Mouse (Mus musculus) embryo, embryonic 9.5 days (tissue): ENCODE measurements around the gene Csf3r.
"Not testable (repeated sequence)": the region's sequence is repeated elsewhere in the genome, so short reads cannot be mapped to it uniquely, and the experiment has no call there.

Experiments
- DNase-seq: peaks from one replicate; pipeline ENCODE4 v3.0.0-alpha.2; 2017; ENCODE audit errors: extremely low spot score

Csf3r gene

DNA sequence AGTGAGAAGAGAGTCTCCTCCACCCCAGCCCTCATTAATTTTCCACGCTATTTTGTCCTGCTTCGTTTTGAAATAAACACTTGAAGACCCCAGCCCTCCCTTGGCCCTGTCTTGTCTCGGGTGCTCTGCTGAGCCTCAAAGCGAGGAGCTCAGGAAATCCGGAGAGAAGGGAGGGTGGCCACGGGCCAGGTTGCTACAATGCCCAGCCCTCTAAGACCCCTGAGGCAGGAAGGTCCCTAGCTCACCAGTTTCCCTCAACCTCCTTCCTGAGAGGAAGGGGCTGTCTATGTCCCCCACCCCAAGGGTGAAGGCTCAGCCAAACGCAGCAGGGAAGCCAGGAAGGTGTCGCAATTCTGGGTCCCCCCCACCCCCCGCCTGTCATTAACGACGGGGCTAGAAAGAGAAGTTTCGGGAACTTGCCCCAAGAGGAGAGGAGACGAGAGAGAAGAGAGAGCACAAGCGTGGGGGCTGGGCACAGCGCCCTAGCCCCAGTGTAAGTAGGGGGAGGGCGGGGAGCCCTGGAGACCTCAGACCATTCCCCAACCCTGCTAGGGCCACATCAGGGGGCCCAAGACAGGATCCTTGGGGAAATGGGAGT is at the start of gene Csf3r:
Csf3r (plus strand) TSS at position 248 of the 598 bp plus-strand sequence.
- DNase-seq, result no peak

- DNase-seq, result no peak
Observed at GRCm38 (mm10) chr4:125977768-125978167, 46.6 kb upstream of the Csf3r start.

DNA sequence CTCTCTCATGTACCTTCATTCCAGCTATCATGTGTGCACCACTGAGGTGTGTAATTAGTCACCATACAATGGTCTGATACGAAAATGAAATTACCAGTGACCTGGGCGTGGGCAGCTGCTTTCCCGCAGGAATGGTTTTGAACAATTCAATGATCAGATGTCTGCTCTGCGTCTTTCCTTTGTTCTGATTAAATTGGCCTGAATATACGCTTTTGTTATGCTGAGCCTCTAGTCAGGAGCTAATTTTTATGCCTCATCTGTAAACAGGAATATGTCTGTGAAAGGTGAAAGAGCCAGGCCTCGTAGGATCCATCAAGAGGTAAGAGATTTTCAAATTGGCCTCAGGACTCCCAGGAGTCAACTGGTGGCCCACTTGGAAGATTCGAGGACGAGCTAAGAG is 41.1 kb upstream of the Csf3r start:
- DNase-seq, result no peak

- not testable (repeated sequence) for DNase-seq
Observed at GRCm38 (mm10) chr4:125985703-125986102, 38.6 kb upstream of the Csf3r start.

DNA sequence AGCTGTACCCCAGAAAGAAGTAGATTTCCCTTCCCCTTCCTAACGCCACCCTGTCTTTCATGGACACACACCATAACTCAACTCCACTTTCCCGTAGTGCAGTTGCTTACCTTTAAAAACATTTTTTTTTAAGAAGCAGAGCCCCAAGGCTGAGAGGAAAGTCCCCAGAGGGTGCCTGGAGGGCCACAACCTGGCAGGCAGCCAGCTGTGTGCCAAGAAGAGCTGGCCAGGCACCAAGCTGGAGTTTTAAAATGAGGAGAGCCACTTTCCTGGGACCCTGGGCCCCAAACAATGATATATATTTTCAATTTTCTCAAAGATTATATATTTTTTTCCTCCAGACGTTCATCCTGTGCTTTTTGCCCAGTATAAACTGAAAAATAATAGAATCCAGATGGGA is 37.3 kb upstream of the Csf3r start:
- no peak for DNase-seq

DNA sequence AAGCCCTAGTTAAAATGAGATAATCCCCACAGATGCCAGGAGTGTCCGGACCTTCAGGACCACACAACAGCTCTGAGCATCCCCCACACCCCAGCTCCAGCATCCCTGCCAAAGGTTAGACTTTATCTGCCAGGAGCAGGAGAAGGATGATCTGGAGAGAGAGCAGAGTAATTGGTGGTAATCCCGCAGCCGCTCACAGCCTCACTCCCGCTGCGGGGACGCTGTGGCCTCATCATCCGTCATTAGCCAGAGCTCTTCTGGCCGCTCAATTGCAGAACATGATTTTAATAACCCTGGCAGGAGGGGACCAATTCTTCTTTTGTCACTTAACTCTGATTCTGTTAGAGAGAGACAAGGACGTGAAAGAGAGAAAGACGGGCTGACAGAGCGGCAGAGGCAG is 35.3 kb upstream of the Csf3r start:
- no peak for DNase-seq

GRCm38 (mm10) chr4:125990143-125990542 is 34.2 kb upstream of the Csf3r start:
- DNase-seq, result peak; percentile 78

DNA sequence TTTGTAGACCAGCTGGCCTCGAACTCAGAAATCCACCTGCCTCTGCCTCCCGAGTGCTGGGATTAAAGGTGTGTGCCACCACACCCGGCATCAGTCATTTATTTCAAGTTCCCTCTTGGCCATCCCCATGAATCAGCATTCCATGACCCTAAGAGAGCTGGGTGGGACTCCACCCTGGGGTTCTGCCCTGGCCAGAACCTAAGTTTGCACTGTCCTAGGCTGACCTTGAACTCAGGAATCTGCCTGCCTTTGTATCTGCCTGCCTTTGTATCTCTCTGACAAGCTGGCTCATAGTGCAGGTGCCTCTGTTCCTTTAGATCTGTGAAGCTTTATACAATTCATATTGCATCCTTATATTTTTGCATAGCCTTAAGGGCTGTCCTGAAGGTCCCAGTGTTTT is 32.1 kb upstream of the Csf3r start:
- DNase-seq, result no peak

- DNase-seq, result no peak
Observed at GRCm38 (mm10) chr4:125992906-125993305, 31.4 kb upstream of the Csf3r start.

DNA sequence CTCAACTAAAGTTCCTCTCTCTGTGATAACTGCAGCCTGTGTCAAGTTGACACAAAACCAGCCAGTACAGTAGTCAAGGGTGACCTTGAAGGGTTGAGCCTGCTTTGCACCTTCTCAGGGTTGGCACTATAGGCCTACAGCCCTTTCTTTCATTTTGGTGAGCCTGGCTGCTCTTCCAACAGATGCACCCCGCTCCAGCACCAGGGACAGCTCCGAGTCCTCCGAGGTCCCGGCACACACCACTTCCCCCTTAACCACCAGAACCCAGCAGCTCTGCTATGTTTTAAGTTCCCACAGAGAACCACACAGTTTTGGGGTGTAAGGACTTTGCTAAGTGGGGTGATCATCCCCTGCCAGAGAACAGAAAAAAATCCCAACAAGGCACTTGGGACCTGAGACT is 27.8 kb upstream of the Csf3r start:
- peak; percentile 22 for DNase-seq

- DNase-seq, result no peak
Observed at GRCm38 (mm10) chr4:125997826-125998225, 26.5 kb upstream of the Csf3r start.

GRCm38 (mm10) chr4:126001311-126002199 is 22.8 kb upstream of the Csf3r start:
- no peak for DNase-seq

- no peak for DNase-seq
Observed at GRCm38 (mm10) chr4:126017676-126018332, 6.5 kb upstream of the Csf3r start.

- no peak for DNase-seq
Observed at GRCm38 (mm10) chr4:126018966-126019538, 5.3 kb upstream of the Csf3r start.

GRCm38 (mm10) chr4:126025801-126026200 is 1.5 kb downstream of the Csf3r start:
- no peak for DNase-seq

DNA sequence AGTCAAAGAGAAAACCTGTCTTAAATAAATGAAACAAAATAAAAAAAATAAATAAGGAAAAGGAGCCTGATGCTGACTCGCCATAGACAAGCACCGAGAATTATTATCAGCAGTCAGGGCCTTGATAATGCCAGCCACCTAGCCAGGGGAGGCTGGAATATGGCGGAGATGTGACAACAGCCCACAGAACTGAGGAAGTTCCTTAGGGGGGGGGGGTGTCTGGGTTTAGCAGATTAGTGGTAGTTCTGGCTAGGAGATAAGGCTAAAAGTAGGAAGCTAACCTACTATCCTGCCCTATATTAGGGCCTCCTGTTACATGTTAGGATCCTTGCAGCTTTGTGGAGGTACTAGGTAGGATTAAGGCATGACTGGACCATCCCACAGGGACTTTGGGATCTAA is 3.6 kb downstream of the Csf3r start:
- no peak for DNase-seq

DNA sequence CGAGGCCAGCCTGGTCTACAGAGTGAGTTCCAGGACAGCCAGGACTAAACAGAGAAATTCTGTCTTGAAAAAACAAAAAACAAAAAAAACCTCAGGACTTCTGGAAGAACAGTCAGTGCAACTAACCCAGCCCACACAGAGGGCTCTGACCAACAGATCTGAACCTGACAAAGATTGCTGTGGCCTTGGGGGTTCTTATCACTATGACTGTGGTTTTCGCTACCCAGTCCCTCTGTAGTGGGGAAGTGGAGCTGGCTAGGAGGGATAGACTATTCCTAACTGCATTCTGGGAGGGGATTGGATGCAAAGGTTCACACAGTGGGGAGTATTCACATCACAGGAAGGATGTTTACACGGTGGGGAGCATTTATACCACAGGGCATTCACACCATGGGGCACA is 4.7 kb downstream of the Csf3r start:
- DNase-seq, result no peak

DNA sequence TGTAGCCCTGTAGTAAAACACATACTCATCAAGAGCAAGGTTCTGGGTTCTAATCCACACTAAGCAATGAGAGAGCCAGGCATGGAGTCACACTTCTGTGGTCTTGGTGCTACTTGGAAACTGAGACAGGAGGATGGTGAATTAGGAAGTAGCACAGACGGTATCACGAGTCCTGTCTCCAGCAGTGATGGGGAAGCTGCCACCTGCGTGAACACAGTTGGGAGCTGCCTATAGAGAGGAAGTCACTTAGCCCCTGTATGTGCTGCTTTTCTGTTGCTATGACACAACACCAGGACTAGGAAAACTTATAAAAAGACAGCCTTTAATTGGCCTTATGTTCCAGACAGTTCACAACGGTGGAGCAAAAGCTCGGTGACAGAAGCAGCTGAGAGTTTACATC is 6.4 kb downstream of the Csf3r start:
- no peak for DNase-seq

DNA sequence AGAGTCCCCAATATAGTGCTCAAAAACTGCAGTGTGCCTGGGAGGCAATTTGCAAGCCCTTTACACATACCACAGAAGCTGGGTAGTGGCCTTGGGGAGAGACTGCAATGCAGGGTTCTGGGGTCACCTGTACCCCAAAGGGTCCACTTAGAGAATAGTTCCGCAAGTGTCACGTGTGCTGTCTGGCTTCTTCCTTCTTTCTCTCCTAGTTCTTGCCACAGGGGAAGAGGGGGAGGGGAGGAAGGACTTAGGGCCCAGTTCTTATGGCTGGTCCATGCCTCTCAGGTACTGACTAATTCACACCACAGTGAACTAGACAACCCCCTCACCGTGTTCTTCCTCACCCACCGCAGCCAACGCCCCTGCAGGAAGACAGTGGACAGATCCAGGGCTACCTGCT is 11.1 kb downstream of the Csf3r start:
- no peak for DNase-seq

- peak; percentile 91 for DNase-seq
Observed at GRCm38 (mm10) chr4:126046851-126047585, 22.7 kb downstream of the Csf3r start, which contains the start of gene Mrps15. TSS of gene Mrps15 (plus strand) at chr4:126046925.

DNA sequence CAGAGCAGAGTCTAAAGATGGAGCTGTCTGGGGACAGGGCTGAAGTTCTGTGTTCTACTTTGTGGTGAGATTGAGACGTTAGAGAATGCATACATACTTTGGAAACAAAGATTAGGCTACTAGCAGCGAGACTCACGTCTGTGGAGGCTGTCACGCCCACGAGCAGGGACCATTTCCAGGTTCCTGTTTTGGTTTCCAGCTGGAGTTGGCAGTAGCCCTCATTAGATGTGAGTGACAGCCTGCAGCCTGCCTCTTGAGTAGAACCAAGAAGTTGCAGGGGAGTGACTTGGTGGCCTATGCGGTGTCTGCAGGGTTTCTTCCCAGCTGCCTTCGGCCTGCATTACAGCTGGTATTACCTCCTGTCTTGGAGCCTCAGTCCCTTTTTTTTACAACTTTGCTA is 27.3 kb downstream of the Csf3r start:
- no peak for DNase-seq
